In genomic region chr13:109261642-109262220, GRCm38 (mm10) we compare ENCODE assay signal across 8 mouse cellular contexts.
DNase-seq lines count a peak whose midpoint lies in the region; ATAC-seq lines count a peak whose summit lies in the region.

No protein-coding gene starts in this region.

- H3K4me3 ChIP-seq in heart, embryonic 10.5 days: peak overlapping the region; percentile 69
- peak overlapping the region; percentile 41 for H3K4me3 ChIP-seq in intestine, embryonic 14.5 days (ENCODE audit: low read depth, low read length)
- peak overlapping the region; percentile 41; the same call in 1 of the 2 replicates for H3K4me3 ChIP-seq in midbrain, embryonic 15.5 days

- DNase-seq in heart, embryonic 10.5 days (ENCODE audit: low spot score): no peak
- DNase-seq in heart, postnatal 36 days: no peak
- DNase-seq in adipocyte (ENCODE audit: low spot score): peak; percentile 29
- no peak for DNase-seq in intestine, embryonic 14.5 days (ENCODE audit: low spot score)
- DNase-seq in layer of hippocampus, adult 18-20 months (ENCODE audit: low spot score in 2 of 2): no peak
- no peak for DNase-seq in ovary, postnatal 36 days (ENCODE audit: low spot score)
- no peak for DNase-seq in left cerebral cortex, postnatal 36 days (ENCODE audit: low spot score in 2 of 2)

- intact Hi-C loops in heart, postnatal 36 days (cut with DNase I): no loop called here
- intact Hi-C loops in left cerebral cortex, postnatal 36 days (cut with DNase I): no loop called here

- 37% methylated on average over 5 of the region's 5 CpGs for WGBS in heart, embryonic 10.5 days
- 50% methylated on average over 5 of the region's 5 CpGs for WGBS in intestine, embryonic 14.5 days
- WGBS in midbrain, embryonic 15.5 days: 13% methylated on average over 5 of the region's 5 CpGs

- H3K4me1 ChIP-seq in heart, embryonic 10.5 days: peaks cover 9% of the 10 kb centered on the region; the same call in 1 of the 2 replicates
- H3K4me1 ChIP-seq in intestine, embryonic 14.5 days (replicated peaks; ENCODE audit: control insufficient read depth, insufficient read depth, low read length): peaks cover 6% of the 10 kb centered on the region; the same call in 1 of the 2 replicates
- peaks cover 7% of the 10 kb centered on the region; the same call in 1 of the 2 replicates for H3K4me1 ChIP-seq in midbrain, embryonic 15.5 days

- no peak for ATAC-seq in intestine, embryonic 14.5 days (replicated peaks; ENCODE audit: low FRiP score, low TSS enrichment, low read depth)
- no peak for ATAC-seq in midbrain, embryonic 15.5 days (replicated peaks)

- H3K9ac ChIP-seq in intestine, embryonic 14.5 days (ENCODE audit: low read length): no peak overlapping the region
- no peak overlapping the region for H3K9ac ChIP-seq in midbrain, embryonic 15.5 days

- no peaks in the 10 kb centered on the region for H3K9me3 ChIP-seq in heart, embryonic 10.5 days
- H3K9me3 ChIP-seq in intestine, embryonic 14.5 days (ENCODE audit: control insufficient read depth, low read length): no peaks in the 10 kb centered on the region
- H3K9me3 ChIP-seq in midbrain, embryonic 15.5 days: no peaks in the 10 kb centered on the region

- no peaks in the 10 kb centered on the region for H3K27me3 ChIP-seq in heart, embryonic 10.5 days (ENCODE audit: insufficient read depth, poor library complexity, severe bottlenecking)
- H3K27me3 ChIP-seq in intestine, embryonic 14.5 days (replicated peaks; ENCODE audit: control insufficient read depth, insufficient read depth, low read length): no peaks in the 10 kb centered on the region
- H3K27me3 ChIP-seq in midbrain, embryonic 15.5 days (replicated peaks): no peaks in the 10 kb centered on the region

- no peaks in the 10 kb centered on the region for H3K36me3 ChIP-seq in heart, embryonic 10.5 days
- H3K36me3 ChIP-seq in intestine, embryonic 14.5 days (ENCODE audit: control insufficient read depth, insufficient read depth, low read length): no peaks in the 10 kb centered on the region
- no peaks in the 10 kb centered on the region for H3K36me3 ChIP-seq in midbrain, embryonic 15.5 days (replicated peaks)

- peak overlapping the region; percentile 57 for H3K4me2 ChIP-seq in intestine, embryonic 14.5 days (ENCODE audit: low read length)
- H3K4me2 ChIP-seq in midbrain, embryonic 15.5 days: peak overlapping the region; percentile 60; the same call in 1 of the 2 replicates

- no peak overlapping the region for H3K27ac ChIP-seq in heart, embryonic 10.5 days
- H3K27ac ChIP-seq in intestine, embryonic 14.5 days (ENCODE audit: low read depth): no peak overlapping the region
- no peak overlapping the region for H3K27ac ChIP-seq in midbrain, embryonic 15.5 days
